Comparison of ENCODE assay signal across 8 mouse cellular contexts in the genomic region with DNA sequence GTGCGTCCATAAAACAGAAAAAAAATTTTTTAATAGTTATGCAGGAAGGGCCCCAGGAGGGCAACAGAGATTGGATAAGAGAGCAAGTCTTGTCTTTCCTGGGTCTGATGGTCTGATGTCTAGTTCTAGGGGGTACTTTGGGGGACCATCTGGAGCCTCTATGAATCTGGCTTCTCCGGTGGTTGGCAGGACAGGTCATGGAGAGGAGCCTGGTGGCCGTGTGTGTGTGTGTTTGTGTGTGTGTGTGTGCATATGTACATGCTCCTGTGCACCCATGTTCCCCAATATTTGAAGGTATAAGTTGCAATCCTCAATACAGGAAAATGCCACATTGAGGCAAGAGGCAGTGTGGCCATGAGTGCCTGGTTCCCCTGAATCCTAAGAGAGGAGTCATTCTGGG.
DNase-seq lines count a peak whose midpoint lies in the region; ATAC-seq and TF ChIP-seq lines count a peak whose summit lies in the region.

No protein-coding gene starts in this region.

- peaks cover 92% of the 10 kb centered on the region for H3K27me3 ChIP-seq in forebrain, embryonic 12.5 days
- peaks cover 75% of the 10 kb centered on the region for H3K27me3 ChIP-seq in forebrain, embryonic 11.5 days (ENCODE audit: control insufficient read depth, insufficient read depth, low read length)
- H3K27me3 ChIP-seq in liver, adult 2 months (ENCODE audit: control insufficient read depth, insufficient read depth, low read length), result no peaks in the 10 kb centered on the region
- H3K27me3 ChIP-seq in liver, postnatal 0 days (ENCODE audit: insufficient read depth, low read length), result no peaks in the 10 kb centered on the region
- H3K27me3 ChIP-seq in embryonic facial prominence, embryonic 14.5 days (replicated peaks; ENCODE audit: control insufficient read depth, insufficient read depth, low read length), result peaks cover 8% of the 10 kb centered on the region; the same call in 1 of the 2 replicates
- no peaks in the 10 kb centered on the region for H3K27me3 ChIP-seq in myocyte (ENCODE audit: control insufficient read depth, insufficient read depth, insufficient read length)

- peak overlapping the region; percentile 70; the same call in 1 of the 2 replicates for H3K27ac ChIP-seq in forebrain, embryonic 12.5 days
- no peak overlapping the region for H3K27ac ChIP-seq in forebrain, embryonic 11.5 days (ENCODE audit: low read depth, low read length)
- H3K27ac ChIP-seq in liver, adult 2 months (replicated peaks; ENCODE audit: insufficient read depth, low read depth, low read length), result peak overlapping the region; percentile 21
- H3K27ac ChIP-seq in liver, postnatal 0 days (ENCODE audit: low read depth), result no peak overlapping the region
- peak overlapping the region; percentile 74 for H3K27ac ChIP-seq in embryonic facial prominence, embryonic 14.5 days (replicated peaks; ENCODE audit: low read depth, low read length)

- no peak for TF ChIP-seq POLR2A in liver, adult 2 months (IDR thresholded peaks at IDR 0.05; ENCODE audit: extremely low read depth, insufficient read depth, low read length)
- TF ChIP-seq POLR2A in myocyte (IDR thresholded peaks at IDR 0.05; ENCODE audit: insufficient read length, low read depth), result peak; percentile 54

- no peak overlapping the region for H3K4me3 ChIP-seq in forebrain, embryonic 12.5 days (replicated peaks)
- H3K4me3 ChIP-seq in forebrain, embryonic 11.5 days (ENCODE audit: low read depth, low read length), result no peak overlapping the region
- no peak overlapping the region for H3K4me3 ChIP-seq in liver, adult 2 months (ENCODE audit: insufficient read depth, low read depth, low read length)
- no peak overlapping the region for H3K4me3 ChIP-seq in liver, postnatal 0 days (ENCODE audit: low read depth, low read length)
- H3K4me3 ChIP-seq in embryonic facial prominence, embryonic 14.5 days (ENCODE audit: low read depth, low read length), result no peak overlapping the region
- H3K4me3 ChIP-seq in myocyte, result peak overlapping the region; percentile 30

- no peaks in the 10 kb centered on the region for H3K36me3 ChIP-seq in forebrain, embryonic 12.5 days (replicated peaks)
- no peaks in the 10 kb centered on the region for H3K36me3 ChIP-seq in forebrain, embryonic 11.5 days (ENCODE audit: control insufficient read depth, insufficient read depth, low read length)
- H3K36me3 ChIP-seq in liver, adult 2 months (ENCODE audit: control insufficient read depth, insufficient read depth, low read length), result no peaks in the 10 kb centered on the region
- no peaks in the 10 kb centered on the region for H3K36me3 ChIP-seq in liver, postnatal 0 days (replicated peaks; ENCODE audit: insufficient read depth, low read length)
- H3K36me3 ChIP-seq in embryonic facial prominence, embryonic 14.5 days (ENCODE audit: control insufficient read depth, insufficient read depth, low read length), result peaks cover 10% of the 10 kb centered on the region; the same call in 1 of the 2 replicates
- H3K36me3 ChIP-seq in myocyte (ENCODE audit: control insufficient read depth, insufficient read depth), result no peaks in the 10 kb centered on the region

- peak overlapping the region; percentile 36 for H3ac ChIP-seq in myocyte (ENCODE audit: control insufficient read depth, insufficient read length)

- 87% methylated on average over 3 of the region's 3 CpGs for WGBS in forebrain, embryonic 12.5 days
- WGBS in forebrain, embryonic 11.5 days, result 94% methylated on average over 3 of the region's 3 CpGs
- 79% methylated on average over 3 of the region's 3 CpGs for WGBS in liver, adult 2 months
- WGBS in liver, postnatal 0 days (ENCODE audit: insufficient replicate concordance), result 84% methylated on average over 3 of the region's 3 CpGs
- 81% methylated on average over 3 of the region's 3 CpGs for WGBS in embryonic facial prominence, embryonic 14.5 days

- H3K9me3 ChIP-seq in forebrain, embryonic 12.5 days, result no peaks in the 10 kb centered on the region
- H3K9me3 ChIP-seq in forebrain, embryonic 11.5 days (ENCODE audit: control insufficient read depth, low read length), result no peaks in the 10 kb centered on the region
- H3K9me3 ChIP-seq in liver, postnatal 0 days (ENCODE audit: low read length), result no peaks in the 10 kb centered on the region
- H3K9me3 ChIP-seq in embryonic facial prominence, embryonic 14.5 days (ENCODE audit: control insufficient read depth, low read length), result no peaks in the 10 kb centered on the region

- TF ChIP-seq EP300 in liver, postnatal 0 days (IDR thresholded peaks at IDR 0.05; ENCODE audit: low read depth), result no peak

- no peak for DNase-seq in forebrain, embryonic 11.5 days (ENCODE audit: low spot score)
- no peak for DNase-seq in liver, adult 2 months (ENCODE audit: extremely low read depth, low read depth, low spot score)
- DNase-seq in liver, postnatal 0 days, result no peak
- DNase-seq in embryonic facial prominence, embryonic 14.5 days (ENCODE audit: low spot score), result no peak
- DNase-seq in adrenal gland, postnatal 36 days, result no peak
- no peak for DNase-seq in layer of hippocampus, postnatal 25 days (ENCODE audit: extremely low spot score in 1 of 2, low spot score in 1 of 2)

- H3K79me2 ChIP-seq in liver, adult 2 months (ENCODE audit: control insufficient read depth, insufficient read depth, low read length), result peaks cover 9% of the 10 kb centered on the region; the same call in 1 of the 2 replicates
- peaks cover 56% of the 10 kb centered on the region for H3K79me2 ChIP-seq in myocyte (ENCODE audit: control insufficient read depth, insufficient read depth)

- peak overlapping the region; percentile 53; the same call in 1 of the 2 replicates for H3K4me2 ChIP-seq in forebrain, embryonic 12.5 days
- H3K4me2 ChIP-seq in forebrain, embryonic 11.5 days (ENCODE audit: low read depth, low read length, severe bottlenecking), result no peak overlapping the region
- no peak overlapping the region for H3K4me2 ChIP-seq in liver, postnatal 0 days (ENCODE audit: low read depth, low read length)
- H3K4me2 ChIP-seq in embryonic facial prominence, embryonic 14.5 days (ENCODE audit: low read depth, low read length), result peak overlapping the region; percentile 82
- H3K4me2 ChIP-seq in myocyte (ENCODE audit: low read depth), result peak overlapping the region; percentile 91

- peak overlapping the region; percentile 36; the same call in 1 of the 2 replicates for H3K9ac ChIP-seq in forebrain, embryonic 12.5 days
- no peak overlapping the region for H3K9ac ChIP-seq in forebrain, embryonic 11.5 days (ENCODE audit: low read length)
- H3K9ac ChIP-seq in liver, adult 2 months (ENCODE audit: low read depth, low read length), result no peak overlapping the region
- H3K9ac ChIP-seq in liver, postnatal 0 days (replicated peaks), result no peak overlapping the region
- H3K9ac ChIP-seq in embryonic facial prominence, embryonic 14.5 days (ENCODE audit: low read depth, low read length), result peak overlapping the region; percentile 36; the same call in 1 of the 2 replicates

- no peak for TF ChIP-seq CTCF in liver, adult 2 months (IDR thresholded peaks at IDR 0.05; ENCODE audit: low read depth, low read length)
- TF ChIP-seq CTCF in liver, postnatal 0 days (IDR thresholded peaks at IDR 0.05; ENCODE audit: low read depth), result no peak

- ATAC-seq in forebrain, embryonic 12.5 days (ENCODE audit: low FRiP score), result no peak
- ATAC-seq in forebrain, embryonic 11.5 days (replicated peaks; ENCODE audit: low FRiP score), result no peak
- ATAC-seq in liver, postnatal 0 days, result no peak
- no peak for ATAC-seq in embryonic facial prominence, embryonic 14.5 days (ENCODE audit: low read depth)

- peaks cover 42% of the 10 kb centered on the region for H3K4me1 ChIP-seq in forebrain, embryonic 12.5 days
- H3K4me1 ChIP-seq in forebrain, embryonic 11.5 days (replicated peaks; ENCODE audit: control insufficient read depth, insufficient read depth, low read length), result peaks cover 11% of the 10 kb centered on the region; the same call in 1 of the 2 replicates
- peaks cover 21% of the 10 kb centered on the region for H3K4me1 ChIP-seq in liver, adult 2 months (ENCODE audit: control insufficient read depth, insufficient read depth, low read length)
- peaks cover 7% of the 10 kb centered on the region; the same call in 1 of the 2 replicates for H3K4me1 ChIP-seq in liver, postnatal 0 days (ENCODE audit: insufficient read depth)
- H3K4me1 ChIP-seq in embryonic facial prominence, embryonic 14.5 days (ENCODE audit: control insufficient read depth, insufficient read depth, low read length), result peaks cover 32% of the 10 kb centered on the region

TF ChIP-seq in myocyte, 11 proteins besides CTCF, POLR2A, EP300 and RAD21:
- TF ChIP-seq TCF3 (IDR thresholded peaks at IDR 0.05; ENCODE audit: insufficient read length, low read depth) (no peak), POLR2AphosphoS2 (IDR thresholded peaks at IDR 0.05; ENCODE audit: insufficient read length, low read depth) (peak; percentile 63)

Comparison
In these comparisons a context has a peak if more than half of its experiments do, and no peak if none do; other contexts are left out.
1. H3K27ac ChIP-seq: peak in forebrain, embryonic 12.5 days (single experiment), liver, adult 2 months (single experiment) and embryonic facial prominence, embryonic 14.5 days (single experiment); none in forebrain, embryonic 11.5 days (single experiment) and liver, postnatal 0 days (single experiment).
2. H3K4me2 ChIP-seq: peak in forebrain, embryonic 12.5 days (single experiment), embryonic facial prominence, embryonic 14.5 days (single experiment) and myocyte (single experiment); none in forebrain, embryonic 11.5 days (single experiment) and liver, postnatal 0 days (single experiment).
3. H3K9ac ChIP-seq: peak in forebrain, embryonic 12.5 days (single experiment) and embryonic facial prominence, embryonic 14.5 days (single experiment); none in forebrain, embryonic 11.5 days (single experiment), liver, adult 2 months (single experiment) and liver, postnatal 0 days (single experiment).